Mouse (Mus musculus) hindbrain, embryonic 12.5 days (tissue): Measurements from ENCODE around the gene Dusp3. TPM values are rescaled to one million over a fixed set of nuclear protein-coding genes. Genes with fewer than 3 reads are reported as not detected.

Experiments used
- ATAC-seq: fragments of 200-750 bp; cut with Nextera tagmentation; 2 replicates; pipeline ENCODE4 v1.8.0; 2017; ENCODE audit warnings: moderate TSS enrichment; ENCODE audit not compliant: low FRiP score
- H3K27ac ChIP-seq: fragments of 300-500 bp; sonication (generic); 2 replicates; pipeline ENCODE4 v1.5.1; 2016; ENCODE audit warnings: mild to moderate bottlenecking
- H3K27me3 ChIP-seq: fragments of 300-500 bp; sonication (generic); 2 replicates; pipeline ENCODE4 v1.6.1; 2016; ENCODE audit warnings: mild to moderate bottlenecking
- H3K36me3 ChIP-seq: fragments of 300-500 bp; sonication (generic); 2 replicates; pipeline ENCODE4 v1.6.1; 2016; ENCODE audit warnings: mild to moderate bottlenecking
- H3K4me1 ChIP-seq: fragments of 300-500 bp; sonication (generic); 2 replicates; pipeline ENCODE4 v1.6.1; 2016
- H3K4me2 ChIP-seq: fragments of 300-500 bp; sonication (generic); replicated peaks from 2 replicates; pipeline ENCODE4 v1.6.1; 2016; ENCODE audit warnings: mild to moderate bottlenecking
- H3K4me3 ChIP-seq: fragments of 300-500 bp; sonication (generic); 2 replicates; pipeline ENCODE4 v1.5.1; 2016; ENCODE audit warnings: mild to moderate bottlenecking
- H3K9ac ChIP-seq: fragments of 300-500 bp; sonication (generic); 2 replicates; pipeline ENCODE4 v1.6.1; 2016; ENCODE audit warnings: mild to moderate bottlenecking, moderate library complexity
- H3K9me3 ChIP-seq: fragments of 300-500 bp; sonication (generic); replicated peaks from 2 replicates; pipeline ENCODE4 v1.6.1; 2016; ENCODE audit warnings: mild to moderate bottlenecking
- WGBS: fragments of 180-500 bp; shearing (Covaris S2); methylation state at CpG from one replicate; pipeline ENCODE4 v1.1.7; 2016; 5-methylcytosine and 5-hydroxymethylcytosine counted together
- polyA plus RNA-seq: library from polyadenylated mRNA; unstranded; fragments of >200 nt; fragmentation: Nextera tagmentation; extraction: Ambion mirVana; gene quantifications from 2 replicates; pipeline ENCODE4 v1.2.1, GENCODE M21; 2016

Dusp3 gene
- polyA plus RNA-seq, 1 experiment from 2014 or later = 12.9 TPM

DNA sequence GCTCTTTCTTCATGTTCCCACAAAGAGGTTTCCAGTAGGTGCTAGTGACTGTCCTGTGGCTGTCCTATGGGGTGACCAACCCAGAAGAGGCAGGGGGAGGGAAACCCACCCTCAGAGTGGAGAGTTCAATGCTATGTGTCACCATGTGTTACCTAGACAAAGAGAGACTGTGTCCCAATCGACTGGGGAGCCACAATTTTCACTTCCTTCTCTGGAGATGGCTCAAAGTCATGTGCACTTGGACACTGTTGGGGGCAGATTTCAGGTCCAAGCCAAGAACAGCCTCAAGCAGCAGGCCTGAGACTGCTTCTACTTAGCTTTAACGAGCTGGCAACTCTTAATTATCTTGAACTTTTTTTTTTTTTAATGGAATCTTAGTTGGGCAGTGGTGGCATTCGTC, 14.7 kb downstream of the Dusp3 start:
- H3K4me3 ChIP-seq = no peak overlapping the region
- no peaks in the 10 kb centered on the region for H3K9me3 ChIP-seq
- peaks cover 10% of the 10 kb centered on the region for H3K4me1 ChIP-seq
- ATAC-seq = no peak
- no peak overlapping the region for H3K4me2 ChIP-seq
- no peaks in the 10 kb centered on the region for H3K36me3 ChIP-seq
- peaks cover 10% of the 10 kb centered on the region for H3K27me3 ChIP-seq
- 80% methylated on average over 3 of the region's 3 CpGs for WGBS
- H3K9ac ChIP-seq = no peak overlapping the region
- H3K27ac ChIP-seq = no peak overlapping the region

GRCm38 (mm10) chr11:101971410-101971809, 15.4 kb downstream of the Dusp3 start:
- Histone ChIP-seq H3K9ac (no peak overlapping the region), H3K36me3 (no peaks in the 10 kb centered on the region), H3K9me3 (no peaks in the 10 kb centered on the region), H3K27me3 (peaks cover 17% of the 10 kb centered on the region), H3K4me2 (no peak overlapping the region), H3K4me3 (no peak overlapping the region), H3K27ac (no peak overlapping the region), H3K4me1 (peaks cover 15% of the 10 kb centered on the region)
- WGBS = 45% methylated on average over 3 of the region's 3 CpGs
- ATAC-seq = no peak

GRCm38 (mm10) chr11:101969835-101970234, 17.0 kb downstream of the Dusp3 start:
- WGBS = 81% methylated on average over 13 of the region's 13 CpGs
- no peak overlapping the region for H3K4me2 ChIP-seq
- no peak for ATAC-seq
- peaks cover 24% of the 10 kb centered on the region for H3K4me1 ChIP-seq
- no peaks in the 10 kb centered on the region for H3K9me3 ChIP-seq
- H3K9ac ChIP-seq = no peak overlapping the region
- no peaks in the 10 kb centered on the region for H3K36me3 ChIP-seq
- H3K27ac ChIP-seq = no peak overlapping the region
- H3K4me3 ChIP-seq = no peak overlapping the region
- H3K27me3 ChIP-seq = peaks cover 33% of the 10 kb centered on the region

DNA sequence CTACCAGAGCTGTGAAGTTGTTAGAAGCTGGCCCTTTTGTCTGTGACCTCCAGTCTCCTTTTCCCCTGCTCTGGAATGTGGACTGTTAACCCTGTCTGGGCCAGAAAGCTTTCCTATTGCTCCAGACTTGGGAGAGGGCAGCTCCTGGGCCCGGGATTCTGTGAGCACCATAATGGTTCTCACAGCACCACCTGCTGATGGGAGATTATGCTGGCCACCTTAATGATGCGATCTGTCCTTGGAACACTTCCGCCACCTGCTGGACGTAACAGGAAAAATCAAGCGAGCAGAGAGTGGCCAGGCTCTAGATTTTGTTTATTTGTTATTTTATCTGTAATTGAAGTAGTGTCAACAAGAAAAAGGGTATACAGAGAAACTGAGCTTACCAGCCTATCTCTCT, 18.0 kb downstream of the Dusp3 start:
- H3K27me3 ChIP-seq = peaks cover 43% of the 10 kb centered on the region
- H3K4me1 ChIP-seq = peaks cover 34% of the 10 kb centered on the region
- H3K4me2 ChIP-seq = no peak overlapping the region
- H3K9me3 ChIP-seq = no peaks in the 10 kb centered on the region
- no peak overlapping the region for H3K4me3 ChIP-seq
- H3K9ac ChIP-seq = no peak overlapping the region
- peak; percentile 65 for ATAC-seq
- H3K27ac ChIP-seq = no peak overlapping the region
- under 1% methylated on average over 5 of the region's 5 CpGs for WGBS
- no peaks in the 10 kb centered on the region for H3K36me3 ChIP-seq

- Histone ChIP-seq H3K4me3 (no peak overlapping the region), H3K27me3 (peaks cover 48% of the 10 kb centered on the region), H3K9ac (no peak overlapping the region), H3K9me3 (no peaks in the 10 kb centered on the region), H3K36me3 (no peaks in the 10 kb centered on the region), H3K4me1 (peaks cover 38% of the 10 kb centered on the region), H3K27ac (no peak overlapping the region), H3K4me2 (no peak overlapping the region)
- 3% methylated on average over 7 of the region's 7 CpGs for WGBS
- ATAC-seq = 0 out of 2 replicates have a peak, but pooled peaks have one; percentile 5
Measured at GRCm38 (mm10) chr11:101968311-101968710, 18.5 kb downstream of the Dusp3 start.

DNA sequence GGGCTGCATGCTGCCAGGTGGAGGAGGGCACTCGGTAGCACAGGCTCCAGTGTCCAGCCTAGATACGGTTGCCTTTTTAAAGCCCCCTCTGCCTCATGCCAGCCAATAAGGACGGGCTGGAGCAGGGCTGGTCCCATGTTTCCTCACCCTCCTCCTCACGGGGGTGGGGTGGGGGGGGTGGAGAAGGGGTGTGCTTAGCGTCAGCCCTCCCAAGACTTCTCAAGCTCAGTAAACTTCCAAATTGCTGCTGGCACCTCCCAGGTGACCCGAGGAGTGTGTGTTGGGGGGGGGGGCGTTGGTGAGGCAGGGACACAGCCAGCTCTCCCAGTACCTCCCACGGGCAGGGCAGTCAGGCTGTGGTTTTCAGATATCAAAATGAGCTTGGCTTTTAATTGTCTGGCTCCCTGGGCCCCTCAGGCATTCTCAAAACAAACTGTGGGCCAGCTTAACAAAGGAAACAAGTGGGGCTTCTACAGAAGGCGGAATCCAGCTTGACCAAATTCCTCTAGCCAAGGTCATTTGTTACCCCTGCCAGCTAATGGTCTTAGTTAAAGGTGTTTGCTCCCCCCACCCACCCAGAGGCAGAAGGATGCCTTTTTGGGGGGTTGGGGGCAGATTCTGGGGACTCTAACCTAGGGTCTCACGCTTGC, 19.7 kb downstream of the Dusp3 start, which contains the start of gene Sost:
Gene Sost, minus strand, starts transcription at position 51 of the 650 bp plus-strand sequence.
- Histone ChIP-seq H3K36me3 (no peaks in the 10 kb centered on the region), H3K4me1 (peaks cover 46% of the 10 kb centered on the region), H3K27me3 (peaks cover 60% of the 10 kb centered on the region), H3K9ac (no peak within 1 kb of the TSS), H3K4me2 (no peak within 1 kb of the TSS), H3K9me3 (no peaks in the 10 kb centered on the region), H3K27ac (no peak within 1 kb of the TSS), H3K4me3 (no peak within 1 kb of the TSS)
- 15% methylated on average over 10 of the region's 10 CpGs for WGBS
- ATAC-seq = no peak

GRCm38 (mm10) chr11:101965553-101965952, 21.3 kb downstream of the Dusp3 start:
- Histone ChIP-seq H3K4me3 (no peak overlapping the region), H3K27me3 (peaks cover 74% of the 10 kb centered on the region), H3K4me2 (no peak overlapping the region), H3K9ac (no peak overlapping the region), H3K9me3 (no peaks in the 10 kb centered on the region), H3K27ac (no peak overlapping the region), H3K36me3 (no peaks in the 10 kb centered on the region), H3K4me1 (peaks cover 46% of the 10 kb centered on the region)
- no peak for ATAC-seq
- WGBS = 5% methylated on average over 1 of the region's 2 CpGs

- Histone ChIP-seq H3K36me3 (no peaks in the 10 kb centered on the region), H3K27me3 (peaks cover 82% of the 10 kb centered on the region), H3K9me3 (no peaks in the 10 kb centered on the region), H3K9ac (no peak overlapping the region), H3K4me2 (no peak overlapping the region), H3K4me3 (no peak overlapping the region), H3K27ac (no peak overlapping the region), H3K4me1 (peaks cover 46% of the 10 kb centered on the region)
- 2% methylated on average over 8 of the region's 8 CpGs for WGBS
- ATAC-seq = no peak
Measured at GRCm38 (mm10) chr11:101964647-101965046, 22.2 kb downstream of the Dusp3 start.

- Histone ChIP-seq H3K9me3 (no peaks in the 10 kb centered on the region), H3K4me3 (peak overlapping the region; percentile 55), H3K27me3 (peaks cover 83% of the 10 kb centered on the region), H3K36me3 (no peaks in the 10 kb centered on the region), H3K9ac (peak overlapping the region; percentile 63), H3K4me2 (peak overlapping the region; percentile 96), H3K27ac (no peak overlapping the region), H3K4me1 (peaks cover 45% of the 10 kb centered on the region)
- peak; percentile 64 for ATAC-seq
- WGBS = under 1% methylated on average over 78 of the region's 78 CpGs
Measured at GRCm38 (mm10) chr11:101963473-101964291, 23.1 kb downstream of the Dusp3 start.

- ATAC-seq = no peak
- H3K4me3 ChIP-seq = peak overlapping the region; percentile 55
- peaks cover 85% of the 10 kb centered on the region for H3K27me3 ChIP-seq
- 2% methylated on average over 11 of the region's 11 CpGs for WGBS
- H3K36me3 ChIP-seq = no peaks in the 10 kb centered on the region
- H3K27ac ChIP-seq = no peak overlapping the region
- H3K9ac ChIP-seq = no peak overlapping the region
- H3K4me2 ChIP-seq = peak overlapping the region; percentile 96
- no peaks in the 10 kb centered on the region for H3K9me3 ChIP-seq
- H3K4me1 ChIP-seq = peaks cover 39% of the 10 kb centered on the region
Measured at GRCm38 (mm10) chr11:101963043-101963442, 23.8 kb downstream of the Dusp3 start.

GRCm38 (mm10) chr11:101957476-101957875, 29.3 kb downstream of the Dusp3 start:
- Histone ChIP-seq H3K9me3 (no peaks in the 10 kb centered on the region), H3K4me3 (no peak overlapping the region), H3K9ac (no peak overlapping the region), H3K27ac (no peak overlapping the region), H3K4me1 (peaks cover 10% of the 10 kb centered on the region), H3K4me2 (no peak overlapping the region), H3K36me3 (no peaks in the 10 kb centered on the region), H3K27me3 (peaks cover 37% of the 10 kb centered on the region)
- 64% methylated on average over 5 of the region's 5 CpGs for WGBS
- no peak for ATAC-seq

DNA sequence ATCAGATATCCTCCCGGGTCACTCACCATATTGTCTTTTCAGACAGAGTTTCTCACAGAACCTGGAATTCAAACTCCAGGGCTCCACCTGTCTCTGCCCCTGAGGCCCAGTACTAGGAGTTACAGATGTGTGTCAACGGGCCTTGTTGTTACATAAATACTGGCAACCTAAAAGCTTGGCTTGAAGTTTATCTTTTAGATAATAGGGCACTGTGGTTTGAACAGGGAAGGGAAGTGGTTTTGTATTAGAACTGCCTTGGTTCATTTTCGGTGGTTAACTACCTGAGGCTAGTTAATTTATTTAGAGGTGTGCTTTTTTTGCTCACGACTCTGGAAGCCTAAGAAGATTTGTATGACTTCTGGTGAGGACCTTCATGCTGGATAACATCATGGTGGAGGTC, 33.4 kb downstream of the Dusp3 start:
- Histone ChIP-seq H3K27me3 (peaks cover 36% of the 10 kb centered on the region), H3K27ac (no peak overlapping the region), H3K9ac (no peak overlapping the region), H3K4me2 (no peak overlapping the region), H3K4me1 (peaks cover 16% of the 10 kb centered on the region), H3K4me3 (no peak overlapping the region), H3K36me3 (no peaks in the 10 kb centered on the region), H3K9me3 (no peaks in the 10 kb centered on the region)
- WGBS = 71% methylated on average over 4 of the region's 4 CpGs
- ATAC-seq = no peak
